Mouse (Mus musculus) G1E (cell line): Measurements from ENCODE around the gene Spdye4b. TPM values are rescaled to one million over a fixed set of nuclear protein-coding genes. Genes with fewer than 3 reads are reported as not detected.
"Not testable (repeated sequence)": the region's sequence is repeated elsewhere in the genome, so short reads cannot be mapped to it uniquely, and the experiment has no call there.

ENCODE experiments used
- ATAC-seq: 2 replicates; pipeline ENCODE4 v1.8.0; 2016; ENCODE audit warnings: mild to moderate bottlenecking; ENCODE audit not compliant: insufficient number of reproducible peaks, poor library complexity, low FRiP score, severe bottlenecking; ENCODE audit errors: extremely low read depth
- DNase-seq: peaks from one replicate; pipeline ENCODE4 v3.0.0; 2012; ENCODE audit warnings: low spot score
- H3K27me3 ChIP-seq: 2 replicates; pipeline ENCODE4 v1.6.1; 2012; ENCODE audit warnings: mild to moderate bottlenecking, low read length, inconsistent platforms; ENCODE audit not compliant: insufficient read depth
- H3K36me3 ChIP-seq: replicated peaks from 2 replicates; pipeline ENCODE3; 2012; ENCODE audit warnings: mild to moderate bottlenecking, inconsistent platforms
- H3K4me1 ChIP-seq: 2 replicates; pipeline ENCODE4 v1.6.1; 2012; ENCODE audit warnings: low read depth, low read length, inconsistent platforms, mixed read lengths; ENCODE audit not compliant: insufficient read depth
- H3K4me3 ChIP-seq: 2 replicates; pipeline ENCODE4 v1.5.1; 2012; ENCODE audit warnings: low read depth, mild to moderate bottlenecking, inconsistent platforms, low read length, moderate library complexity, mixed read lengths
- H3K9me3 ChIP-seq: replicated peaks from 2 replicates; pipeline ENCODE4 v1.6.1; 2012; ENCODE audit warnings: inconsistent platforms
- CTCF ChIP-seq: IDR thresholded peaks from 2 replicates; pipeline ENCODE4 v1.5.1; 2012; ENCODE audit warnings: low read depth, low read length, inconsistent platforms, mixed read lengths
- GATA1 ChIP-seq: IDR thresholded peaks from 2 replicates; pipeline ENCODE4 v1.6.1; 2012; ENCODE audit warnings: borderline replicate concordance, low read length, inconsistent platforms, mixed read lengths
- GATA2 ChIP-seq: IDR thresholded peaks from 2 replicates; pipeline ENCODE4 v1.6.1; 2012; ENCODE audit warnings: low read depth, low read length, inconsistent platforms, borderline replicate concordance
- POLR2AphosphoS5 ChIP-seq: IDR thresholded peaks from 2 replicates; pipeline ENCODE4 v1.6.1; 2012; ENCODE audit warnings: low read depth, low read length, inconsistent platforms; ENCODE audit not compliant: insufficient replicate concordance
- TAL1 ChIP-seq: conservative IDR thresholded peaks from 2 replicates; pipeline ENCODE4 v1.6.1; 2012; ENCODE audit warnings: low read depth, low read length, inconsistent platforms, mixed read lengths
- polyA plus RNA-seq: library from polyadenylated mRNA; stranded (reverse); fragments of >175 nt; gene quantifications from 2 replicates; pipeline ENCODE4 v1.2.3, GENCODE M21; 2012
- total RNA-seq, 2 experiments: library from RNA; stranded (forward) in 1 of 2; stranded (reverse) in 1 of 2; fragments of 200-1000 nt in 1 of 2; fragments of >200 nt in 1 of 2; fragmentation: Nextera tagmentation in 1 of 2; gene quantifications; 2 replicates each; pipeline ENCODE4 v1.2.3; 2014 to 2017

The Spdye4b gene
- total RNA-seq (2014; fragmentation: Nextera tagmentation) (0.53 TPM in 1 of 2 replicates, not detected in the other), total RNA-seq (2017) (0.05 and 0.17 TPM in 2 replicates), polyA plus RNA-seq (not detected in 2 replicates)

DNA sequence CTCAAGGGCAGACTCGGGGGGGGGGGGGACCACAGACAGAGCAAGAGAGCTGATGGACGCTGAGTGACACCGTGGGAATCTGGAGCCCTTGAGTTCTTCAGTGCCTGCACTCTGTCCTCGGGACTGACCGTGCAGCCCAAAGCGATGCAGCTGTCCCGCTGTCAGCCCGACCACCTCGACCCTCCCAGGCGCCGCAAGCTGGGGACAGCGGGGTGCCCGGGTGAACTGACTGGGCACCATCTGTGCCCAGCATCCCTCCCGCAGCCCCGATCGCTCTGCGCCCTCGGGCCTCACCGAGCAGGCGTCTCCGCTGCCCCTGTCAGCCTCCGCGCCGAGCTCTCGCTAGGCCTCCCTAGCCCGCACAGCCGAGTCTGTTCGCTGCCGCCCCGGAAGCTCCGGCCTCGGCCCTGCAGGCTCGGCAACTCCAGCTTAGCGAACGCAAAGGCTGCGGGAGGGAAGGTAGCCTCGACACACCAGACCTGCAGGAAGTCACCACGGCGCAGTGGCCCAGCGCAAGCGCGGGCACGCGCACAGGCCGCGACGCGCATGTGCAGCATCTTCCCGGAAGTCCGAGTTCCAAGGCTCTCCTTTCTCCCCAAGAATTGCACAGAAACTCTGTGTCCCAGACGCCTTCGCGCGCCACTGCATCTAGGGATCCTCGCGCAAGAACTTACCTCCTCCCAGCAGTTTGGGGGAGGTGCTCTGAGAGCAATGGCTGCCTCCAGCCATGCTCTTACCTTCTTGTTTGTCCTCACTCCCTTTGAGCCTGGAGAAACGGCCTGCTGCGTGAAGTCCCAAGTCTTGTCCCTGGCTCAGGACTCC lies at the start of gene Spdye4b, which contains the start of gene Rbak:
Gene Spdye4b, plus strand, starts transcription at position 763 of the 822 bp plus-strand sequence.
Gene Rbak, minus strand, starts transcription at position 521 of the 822 bp plus-strand sequence.
- Histone ChIP-seq H3K36me3 (peaks cover 36% of the 10 kb centered on the region), H3K27me3 (peaks cover 6% of the 10 kb centered on the region; the same call in 1 of the 2 replicates), H3K4me1 (peaks cover 24% of the 10 kb centered on the region), H3K9me3 (peaks cover 10% of the 10 kb centered on the region), H3K4me3 (peak within 1 kb of the TSS; percentile 76)
- peak; percentile 86 for DNase-seq
- peak; percentile 93 for ATAC-seq
- TF ChIP-seq TAL1 (no peak), GATA2 (no peak), GATA1 (no peak), CTCF (no peak), POLR2AphosphoS5 (no peak)

- Histone ChIP-seq H3K4me1 (peaks cover 24% of the 10 kb centered on the region), H3K4me3 (no peak overlapping the region; the same call in 1 of the 2 replicates), H3K27me3 (peaks cover 31% of the 10 kb centered on the region), H3K36me3 (no peaks in the 10 kb centered on the region), H3K9me3 (peaks cover 5% of the 10 kb centered on the region)
- peak; percentile 65 for ATAC-seq
- TF ChIP-seq GATA1 (no peak), TAL1 (no peak), CTCF (no peak)
- DNase-seq = peak; percentile 21
Observed at GRCm38 (mm10) chr5:143132935-143133514, 47.8 kb upstream of the Spdye4b start.

- not testable (repeated sequence) for ATAC-seq, H3K9me3 ChIP-seq, DNase-seq, H3K4me3 ChIP-seq, H3K36me3 ChIP-seq
- peaks cover 24% of the 10 kb centered on the region for H3K4me1 ChIP-seq
- peaks cover 21% of the 10 kb centered on the region for H3K27me3 ChIP-seq
Observed at GRCm38 (mm10) chr5:143134216-143135010, 46.4 kb upstream of the Spdye4b start.

- peak; percentile 25; the same call in 1 of the 2 replicates for ATAC-seq
- DNase-seq = peak; percentile 27
Observed at GRCm38 (mm10) chr5:143135042-143135441, 45.8 kb upstream of the Spdye4b start.

DNA sequence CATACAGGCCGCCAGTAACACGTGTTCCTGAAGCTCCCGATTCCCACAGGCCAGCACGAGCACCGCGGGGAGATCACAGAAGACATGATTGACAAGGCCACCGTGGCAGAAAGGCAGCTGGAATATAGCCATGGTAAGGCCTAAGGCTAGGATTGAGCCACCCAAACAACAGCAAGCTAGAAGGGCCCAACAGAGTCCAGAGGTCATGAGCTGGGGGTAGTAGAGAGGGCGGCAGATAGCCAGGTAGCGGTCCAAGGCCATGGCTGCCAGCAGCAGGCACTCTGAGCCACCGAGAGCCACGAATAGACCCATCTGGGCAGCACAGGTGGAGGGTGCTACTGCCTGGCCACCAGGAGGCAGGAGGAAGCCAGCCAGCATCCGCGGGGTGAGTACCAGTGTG lies 43.2 kb upstream of the Spdye4b start:
- H3K9me3 ChIP-seq = no peaks in the 10 kb centered on the region
- H3K4me3 ChIP-seq = no peak overlapping the region
- DNase-seq (no peak), ATAC-seq (no peak)
- TF ChIP-seq POLR2AphosphoS5 (no peak), GATA2 (no peak), GATA1 (no peak), TAL1 (no peak), CTCF (no peak)
- H3K36me3 ChIP-seq = no peaks in the 10 kb centered on the region
- H3K4me1 ChIP-seq = peaks cover 21% of the 10 kb centered on the region
- H3K27me3 ChIP-seq = peaks cover 40% of the 10 kb centered on the region

More at GRCm38 (mm10) chr5:143135042-143135441, 45.8 kb upstream of the Spdye4b start:
- H3K4me3 ChIP-seq = no peak overlapping the region; the same call in 1 of the 2 replicates
- H3K27me3 ChIP-seq = peaks cover 25% of the 10 kb centered on the region
- no peaks in the 10 kb centered on the region for H3K36me3 ChIP-seq
- H3K9me3 ChIP-seq = peaks cover 5% of the 10 kb centered on the region
- peaks cover 24% of the 10 kb centered on the region for H3K4me1 ChIP-seq
- no peak for TF ChIP-seq POLR2AphosphoS5
- TF ChIP-seq GATA1 = no peak
- TF ChIP-seq TAL1 = no peak
- no peak for TF ChIP-seq GATA2
- TF ChIP-seq CTCF = no peak

DNA sequence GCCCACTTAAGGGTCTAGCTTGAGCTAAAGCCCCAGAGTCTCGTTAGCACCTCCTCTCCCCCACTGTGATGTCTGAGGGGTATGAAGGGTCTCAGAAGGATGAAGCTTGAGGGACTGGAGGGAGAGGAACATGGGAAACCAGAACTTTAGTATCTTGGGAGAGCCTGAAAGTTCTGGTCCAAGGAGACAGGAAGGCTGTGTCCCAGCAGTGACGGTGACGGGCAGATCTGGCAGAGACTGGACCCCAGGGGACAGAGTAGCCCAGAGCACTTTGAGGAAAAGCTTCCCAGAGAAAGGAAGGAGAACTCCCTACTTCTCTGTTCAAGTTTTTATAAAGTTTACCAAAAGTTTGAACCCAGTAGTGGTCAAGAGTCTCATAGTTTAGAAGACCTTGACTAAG lies 33.3 kb upstream of the Spdye4b start, which contains the start of gene Olfr718-ps1:
Gene Olfr718-ps1, minus strand, starts transcription at position 101 of the 400 bp plus-strand sequence.
- ATAC-seq = no peak
- Histone ChIP-seq H3K9me3 (peaks cover 23% of the 10 kb centered on the region), H3K36me3 (no peaks in the 10 kb centered on the region), H3K4me1 (no peaks in the 10 kb centered on the region), H3K27me3 (peaks cover 40% of the 10 kb centered on the region), H3K4me3 (no peak within 1 kb of the TSS)
- no peak for DNase-seq
- TF ChIP-seq POLR2AphosphoS5 = no peak
- TF ChIP-seq CTCF = no peak
- no peak for TF ChIP-seq GATA1
- TF ChIP-seq GATA2 = no peak
- no peak for TF ChIP-seq TAL1
